Mouse (Mus musculus): ENCODE results near the gene Snap91. TPM values are rescaled to one million over a fixed set of nuclear protein-coding genes. Genes with fewer than 3 reads are reported as not detected.

Gene Snap91
- polyA plus RNA-seq, 1 experiment from 2014 or later = 3.8 TPM

- H3K36me3 ChIP-seq = no peaks in the 10 kb centered on the region
- H3K9me3 ChIP-seq = no peaks in the 10 kb centered on the region
- no peak overlapping the region for H3K4me2 ChIP-seq
- no peak for ATAC-seq (ENCODE audit: insufficient number of reproducible peaks, insufficient read depth, low FRiP score, low TSS enrichment, low read depth)
- no peaks in the 10 kb centered on the region for H3K27me3 ChIP-seq
- H3K9ac ChIP-seq = no peak overlapping the region
- H3K27ac ChIP-seq = no peak overlapping the region
- 75% methylated on average over 2 of the region's 2 CpGs for WGBS
- peaks cover 3% of the 10 kb centered on the region; the same call in 1 of the 2 replicates for H3K4me1 ChIP-seq
- no peak overlapping the region for H3K4me3 ChIP-seq
Observed at GRCm38 (mm10) chr9:86720794-86721193, 159.7 kb downstream of the Snap91 start.

GRCm38 (mm10) chr9:86720227-86720626 lies 160.2 kb downstream of the Snap91 start:
- WGBS = 87% methylated on average over 5 of the region's 5 CpGs
- H3K9me3 ChIP-seq = no peaks in the 10 kb centered on the region
- no peaks in the 10 kb centered on the region for H3K4me1 ChIP-seq
- H3K36me3 ChIP-seq = no peaks in the 10 kb centered on the region
- no peak for ATAC-seq (ENCODE audit: insufficient number of reproducible peaks, insufficient read depth, low FRiP score, low TSS enrichment, low read depth)
- no peaks in the 10 kb centered on the region for H3K27me3 ChIP-seq
- H3K4me2 ChIP-seq = no peak overlapping the region
- no peak overlapping the region for H3K9ac ChIP-seq
- H3K4me3 ChIP-seq = no peak overlapping the region
- no peak overlapping the region for H3K27ac ChIP-seq

- ATAC-seq (ENCODE audit: insufficient number of reproducible peaks, insufficient read depth, low FRiP score, low TSS enrichment, low read depth) = no peak
- no peaks in the 10 kb centered on the region for H3K9me3 ChIP-seq
Observed at GRCm38 (mm10) chr9:86717119-86717518, 163.3 kb downstream of the Snap91 start.

GRCm38 (mm10) chr9:86716540-86716939 lies 163.9 kb downstream of the Snap91 start:
- H3K4me1 ChIP-seq = no peaks in the 10 kb centered on the region
- H3K36me3 ChIP-seq = no peaks in the 10 kb centered on the region
- H3K4me2 ChIP-seq = no peak overlapping the region
- no peaks in the 10 kb centered on the region for H3K27me3 ChIP-seq
- no peak for ATAC-seq (ENCODE audit: insufficient number of reproducible peaks, insufficient read depth, low FRiP score, low TSS enrichment, low read depth)
- no peak overlapping the region for H3K4me3 ChIP-seq
- H3K27ac ChIP-seq = no peak overlapping the region
- H3K9me3 ChIP-seq = no peaks in the 10 kb centered on the region
- no peak overlapping the region for H3K9ac ChIP-seq
- 56% methylated on average over 2 of the region's 2 CpGs for WGBS

More at GRCm38 (mm10) chr9:86717119-86717518, 163.3 kb downstream of the Snap91 start:
- no peak overlapping the region for H3K4me2 ChIP-seq
- no peaks in the 10 kb centered on the region for H3K27me3 ChIP-seq
- no peak overlapping the region for H3K4me3 ChIP-seq
- H3K27ac ChIP-seq = no peak overlapping the region
- H3K4me1 ChIP-seq = no peaks in the 10 kb centered on the region
- no peaks in the 10 kb centered on the region for H3K36me3 ChIP-seq
- WGBS = 67% methylated on average over 5 of the region's 5 CpGs
- no peak overlapping the region for H3K9ac ChIP-seq

Other genes with a start within 250 kb of the Snap91 start
- gene Me1, start 184.7 kb downstream of the Snap91 start, polyA plus RNA-seq (2015; fragmentation: Nextera tagmentation; extraction: Ambion mirVana) = 19.2 and 20.3 TPM in 2 replicates
- gene Prss35, start 137.0 kb downstream of the Snap91 start, polyA plus RNA-seq (2015; fragmentation: Nextera tagmentation; extraction: Ambion mirVana) = 28.1 and 33.0 TPM in 2 replicates
- gene Ripply2, start 134.9 kb upstream of the Snap91 start, polyA plus RNA-seq (2015; fragmentation: Nextera tagmentation; extraction: Ambion mirVana) = not detected in 2 replicates
- gene Cyb5r4, start 141.4 kb upstream of the Snap91 start, polyA plus RNA-seq (2015; fragmentation: Nextera tagmentation; extraction: Ambion mirVana) = 47.2 and 54.6 TPM in 2 replicates